Mouse (Mus musculus): ENCODE data around the gene Tmem164.

DNA sequence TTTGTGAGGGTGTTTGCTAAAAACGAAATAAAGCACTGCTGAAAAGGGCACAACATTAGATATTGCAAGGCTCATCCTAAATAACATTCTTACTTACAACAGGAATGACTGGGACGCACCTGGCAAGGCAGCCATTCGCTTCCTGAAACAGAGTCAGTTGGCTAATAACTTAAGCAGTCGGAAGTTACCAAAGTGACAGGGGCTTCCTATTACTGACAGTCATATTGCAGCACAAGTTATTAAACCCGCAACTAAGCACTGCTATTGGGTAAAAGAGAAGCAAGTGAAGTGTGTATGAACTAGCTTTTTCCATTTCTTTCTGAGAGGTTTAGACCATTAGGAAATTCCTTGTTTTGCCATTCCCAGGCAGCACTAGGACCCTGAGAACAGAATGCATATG is 201.0 kb downstream of the Tmem164 start:
- TF ChIP-seq CTCF (IDR thresholded peaks at IDR 0.05; ENCODE audit: control insufficient read depth, insufficient read depth, insufficient read length) (no peak), MYOD1 (IDR thresholded peaks at IDR 0.05; ENCODE audit: control insufficient read depth, insufficient read length, low read depth) (no peak), MAX (IDR thresholded peaks at IDR 0.05) (no peak)
